Mouse (Mus musculus) frontal cortex, adult (tissue): ENCODE measurements at regions not wholly inside any gene's neighbourhood (a gene's known extent, or its start where the extent isn't known, plus 50 kb on each side); places are given as distances from the start of the nearest gene placed in this dataset.

Experiments used
- ATAC-seq: cut with Nextera tagmentation; 2 replicates; pipeline ENCODE4 v1.9.2; 2017; ENCODE audit warnings: mild to moderate bottlenecking, moderate library complexity, mixed read lengths; ENCODE audit not compliant: low TSS enrichment

DNA sequence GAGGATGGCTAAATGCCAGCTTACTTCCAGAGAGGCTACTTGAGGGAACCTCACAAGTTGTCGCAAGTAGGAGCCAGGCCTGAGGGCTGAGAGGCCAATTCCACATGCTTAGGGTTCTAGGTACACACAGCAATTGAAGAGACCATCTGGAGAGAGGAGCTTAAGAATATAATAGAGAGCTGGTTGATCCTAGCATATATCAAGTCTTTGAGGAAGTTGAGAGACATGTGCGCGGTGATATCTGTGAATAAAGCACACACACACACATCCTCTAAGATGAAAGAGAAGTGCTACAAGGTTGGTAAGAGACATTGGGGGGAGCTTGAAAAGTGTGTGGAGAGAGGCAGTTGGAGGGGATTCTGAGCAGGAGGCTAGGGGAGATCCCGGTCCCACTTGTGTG is 189.5 kb downstream of the Zfp462 start:
- no peak for ATAC-seq

GRCm38 (mm10) chr4:55134791-55135190 is 189.9 kb downstream of the Zfp462 start:
- no peak for ATAC-seq

DNA sequence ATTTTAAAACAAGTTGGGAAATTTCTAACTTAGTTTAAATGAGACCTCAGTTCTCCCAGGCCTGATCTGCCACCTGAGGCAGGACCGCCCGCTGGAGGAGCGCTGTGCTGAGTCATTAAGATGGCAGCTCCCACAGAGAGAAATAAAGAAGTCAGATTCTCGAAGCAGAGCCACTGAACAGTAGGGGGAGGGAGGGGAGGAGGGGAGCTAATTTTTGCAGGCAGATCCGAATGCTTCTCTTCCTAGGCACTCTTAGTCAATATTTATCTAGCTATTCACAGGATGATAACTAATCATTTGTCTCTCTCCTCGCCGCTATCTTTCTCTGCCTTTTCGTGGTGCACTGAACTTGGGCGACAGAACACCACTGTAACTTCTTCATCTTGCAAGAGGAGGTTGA is 191.4 kb downstream of the Zfp462 start:
- ATAC-seq: no peak

DNA sequence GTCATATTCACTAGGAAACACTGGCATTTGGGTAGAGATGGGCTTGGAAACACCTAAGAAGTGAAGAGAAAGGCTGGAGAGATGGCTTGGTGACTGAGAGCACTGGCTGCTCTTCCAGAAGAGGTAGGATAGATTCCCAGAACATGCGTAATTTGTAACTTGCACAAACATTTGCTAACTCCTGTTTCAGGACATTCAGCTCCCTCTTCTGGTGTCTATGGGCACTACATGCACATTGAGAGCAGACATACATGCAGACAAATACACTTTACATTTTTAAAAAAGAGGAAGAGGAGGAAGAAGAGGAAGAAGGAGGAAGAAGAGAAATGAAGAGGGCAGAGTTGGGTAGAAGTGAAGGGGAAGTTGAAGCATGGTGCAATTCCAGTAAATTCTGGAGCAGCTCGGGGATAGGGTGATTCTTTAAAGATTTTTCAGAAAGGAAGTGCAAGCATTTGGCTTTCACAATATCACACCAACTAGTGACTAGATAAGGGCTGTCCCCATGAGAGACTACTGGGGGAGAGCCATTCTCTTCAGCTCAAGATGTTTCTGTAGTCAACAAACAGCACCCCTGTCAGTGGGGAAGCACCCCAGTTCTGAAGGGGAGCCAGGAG is 193.0 kb downstream of the Zfp462 start:
- ATAC-seq: no peak

- ATAC-seq: no peak
These were observed 196.5 kb downstream of the Zfp462 start for GRCm38 (mm10) chr4:55141317-55141716.

- no peak for ATAC-seq
These were observed 197.3 kb downstream of the Zfp462 start for GRCm38 (mm10) chr4:55141923-55142732.

- no peak for ATAC-seq
These were observed 198.6 kb downstream of the Zfp462 start for GRCm38 (mm10) chr4:55143400-55143799.

- no peak for ATAC-seq
These were observed 200.1 kb downstream of the Zfp462 start for GRCm38 (mm10) chr4:55144995-55145394.

GRCm38 (mm10) chr4:55145968-55146367 is 201.1 kb downstream of the Zfp462 start:
- ATAC-seq: peak; percentile 91

DNA sequence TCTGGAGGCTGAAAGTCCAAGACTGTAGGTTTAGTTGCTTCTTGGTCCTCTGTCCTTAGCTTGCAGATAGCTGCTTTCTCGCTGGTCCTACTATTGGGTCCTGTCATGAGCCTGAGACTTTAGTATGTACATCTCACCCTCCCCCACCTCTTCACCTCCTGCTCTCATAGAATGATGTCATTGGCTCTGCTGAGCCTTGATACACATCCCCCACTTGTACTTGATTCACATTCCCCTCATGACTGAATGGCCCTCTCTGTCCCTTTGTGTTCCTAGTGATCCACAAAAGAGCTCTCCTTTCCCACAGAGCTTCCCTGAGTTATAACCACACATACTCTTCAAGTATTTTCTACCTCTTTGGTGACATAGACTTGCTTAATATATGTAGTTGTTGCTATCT is 201.5 kb upstream of the Rad23b start:
- ATAC-seq: no peak

DNA sequence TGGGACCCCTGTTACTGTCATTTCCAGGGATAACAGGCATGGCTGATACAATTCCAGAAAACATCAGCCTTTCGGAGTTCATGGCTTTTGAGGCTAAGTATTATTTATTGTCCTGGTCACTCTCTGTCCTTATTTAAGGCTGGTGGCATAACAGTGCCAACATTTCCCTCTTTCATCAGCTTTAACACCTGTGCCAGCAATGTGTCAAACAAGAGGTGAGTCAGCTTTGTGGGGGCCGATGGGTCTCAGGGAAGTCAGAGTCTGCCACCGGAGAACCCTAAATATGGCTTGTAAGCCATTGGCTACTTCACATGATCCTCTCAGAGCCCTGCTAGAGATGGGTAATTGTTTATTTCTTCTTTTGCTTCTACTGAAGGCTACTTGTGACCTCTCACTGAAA is 195.3 kb upstream of the Rad23b start:
- ATAC-seq: no peak

DNA sequence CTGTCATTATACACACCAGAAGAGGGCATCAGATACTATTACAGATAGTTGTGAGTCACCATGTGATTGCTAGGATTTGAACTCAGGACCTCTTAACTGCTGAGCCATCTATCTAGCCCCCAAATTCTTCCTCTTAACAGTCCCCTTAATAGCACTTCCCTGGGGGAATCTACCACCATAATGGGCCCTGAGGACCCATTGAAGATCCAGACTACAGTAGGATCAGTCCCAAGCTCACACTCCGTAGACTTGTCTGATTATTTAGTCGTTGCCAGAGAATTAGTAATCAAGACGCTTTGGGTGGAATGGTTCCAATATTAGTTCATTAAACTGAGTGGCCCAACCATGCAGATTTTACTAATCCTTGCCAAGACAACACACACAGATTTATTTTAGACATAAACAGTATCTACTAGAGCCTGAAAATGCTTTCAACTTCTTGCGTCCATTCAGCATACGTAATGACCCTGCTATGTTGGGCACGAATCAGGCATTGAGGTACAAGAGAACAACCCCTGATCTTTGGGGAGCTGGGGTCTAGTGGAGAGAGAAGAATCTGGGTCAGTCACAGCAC is 191.6 kb upstream of the Rad23b start:
- no peak for ATAC-seq

GRCm38 (mm10) chr4:55166266-55166665 is 183.6 kb upstream of the Rad23b start:
- ATAC-seq: no peak

GRCm38 (mm10) chr4:55169063-55169462 is 180.8 kb upstream of the Rad23b start:
- ATAC-seq: no peak

- ATAC-seq: no peak
These were observed 177.4 kb upstream of the Rad23b start for GRCm38 (mm10) chr4:55172334-55172891.

DNA sequence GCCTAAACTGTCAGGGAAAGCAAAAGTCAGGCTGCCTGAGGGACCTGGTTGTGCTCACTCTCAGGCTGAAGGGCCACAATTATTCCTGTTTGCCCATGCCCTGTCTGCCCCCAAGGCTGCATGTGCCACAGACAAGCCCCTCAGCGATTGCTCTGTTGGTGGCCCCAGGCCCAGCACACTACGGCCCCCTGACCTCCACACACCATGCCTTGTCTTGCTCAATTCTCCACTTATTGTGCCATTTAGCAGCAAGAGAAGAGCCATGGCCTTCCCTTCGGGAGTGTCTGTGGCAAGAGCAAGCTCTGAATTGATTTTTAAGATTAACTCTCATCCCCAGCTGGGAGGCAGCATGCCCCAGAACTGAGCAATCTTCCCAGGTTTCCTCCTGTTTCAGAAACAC is 173.8 kb upstream of the Rad23b start:
- ATAC-seq: no peak

- ATAC-seq: no peak
These were observed 170.4 kb upstream of the Rad23b start for GRCm38 (mm10) chr4:55179456-55179855.

DNA sequence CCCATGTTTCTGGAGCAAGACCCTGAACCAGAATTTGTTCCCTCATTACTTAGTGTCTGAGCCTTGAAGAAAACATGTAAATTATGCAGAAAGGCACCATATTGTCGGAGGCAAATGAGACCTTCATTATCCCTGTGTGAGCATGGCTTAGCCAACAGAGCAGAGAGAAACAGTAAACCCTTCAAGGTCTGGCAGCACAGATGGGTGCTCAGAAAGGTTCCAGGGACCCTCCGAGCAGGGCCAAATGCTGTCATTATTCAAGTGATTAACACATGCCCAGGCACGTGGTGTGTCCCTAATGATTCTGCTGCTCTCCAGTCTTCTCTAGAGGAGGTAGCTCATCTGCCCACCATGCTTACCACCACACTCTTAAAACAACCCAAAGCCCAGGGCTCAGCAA is 166.3 kb upstream of the Rad23b start:
- no peak for ATAC-seq

DNA sequence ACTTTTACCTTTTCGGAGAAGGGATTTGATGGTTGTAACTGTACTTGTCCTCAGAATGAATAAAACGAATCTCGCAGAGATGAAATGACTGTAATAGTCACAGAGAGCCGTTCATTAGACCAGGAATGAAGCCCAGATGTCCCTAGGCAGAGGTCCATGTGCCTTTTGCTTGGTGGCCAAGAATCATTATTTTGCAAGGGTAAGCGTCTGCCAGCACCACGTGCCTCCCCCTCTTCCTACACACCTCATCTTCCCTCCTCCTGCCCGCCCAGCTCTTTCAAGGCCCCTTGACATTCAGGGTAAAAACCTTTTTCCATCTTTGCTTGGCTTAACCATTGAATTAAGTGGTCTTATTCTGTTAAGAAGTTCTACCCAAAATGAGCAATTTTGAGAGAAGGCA is 161.1 kb upstream of the Rad23b start:
- no peak for ATAC-seq

DNA sequence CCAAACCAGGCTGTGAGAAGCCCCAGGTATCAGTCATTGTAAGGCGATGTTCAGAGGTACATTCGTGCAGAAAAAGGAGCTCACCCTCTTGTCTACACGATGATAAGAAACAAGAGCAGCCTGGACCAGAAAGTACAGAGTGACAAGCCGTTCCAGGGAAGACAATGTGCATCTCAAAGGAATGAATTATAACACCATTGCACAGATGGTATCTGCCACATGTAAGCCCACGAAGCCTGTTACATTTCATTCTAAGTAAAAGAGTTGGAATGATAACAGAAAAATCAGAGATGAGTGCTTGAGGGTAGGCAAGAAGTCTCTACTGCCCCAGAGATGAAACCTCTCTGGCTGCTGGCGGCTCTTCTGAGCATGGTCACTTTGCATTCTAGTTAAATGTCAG is 159.3 kb upstream of the Rad23b start:
- ATAC-seq: peak; percentile 92

DNA sequence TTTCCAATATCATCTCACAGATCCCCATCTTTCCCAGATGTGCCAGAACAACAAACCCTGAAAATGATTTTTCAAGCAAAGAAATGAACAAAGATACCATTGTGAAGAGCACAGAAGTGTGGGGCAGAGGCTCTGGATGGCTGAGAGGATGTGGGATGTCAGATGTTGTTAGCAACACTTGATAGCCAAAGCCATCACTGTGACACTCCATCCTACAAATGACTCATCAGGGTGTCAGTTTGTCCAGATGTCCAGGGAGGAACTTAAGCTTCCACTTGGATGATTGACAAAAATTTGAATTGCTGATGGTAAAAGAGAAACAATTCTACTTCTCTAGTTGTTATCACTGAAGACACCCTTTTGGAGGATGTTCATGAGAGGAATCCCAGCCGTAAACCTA is 155.8 kb upstream of the Rad23b start:
- no peak for ATAC-seq

- ATAC-seq: no peak
These were observed 155.3 kb upstream of the Rad23b start for GRCm38 (mm10) chr4:55194552-55194951.
